Mouse (Mus musculus): Measurements from ENCODE around the gene Ankmy1.

DNA sequence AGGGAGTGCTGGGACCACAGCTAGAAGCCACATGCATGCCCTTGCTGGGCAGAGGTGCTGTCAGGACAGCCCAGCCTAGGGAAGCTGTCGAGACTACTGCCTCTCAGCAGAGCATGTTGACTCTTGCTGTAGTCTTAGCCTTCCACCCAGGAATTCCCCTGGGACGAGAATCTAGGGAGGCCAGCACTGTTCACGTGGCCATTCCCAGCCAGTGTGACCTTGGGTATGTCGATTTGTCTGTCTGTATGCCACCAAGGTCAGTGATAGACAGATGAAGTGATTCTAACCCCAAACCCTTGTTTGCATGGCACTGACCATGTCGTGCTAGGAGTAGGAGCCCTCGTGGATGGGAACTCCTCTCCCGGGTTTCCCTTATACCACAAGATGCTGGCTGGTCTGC lies 56.8 kb downstream of the Ankmy1 start:
- TF ChIP-seq RAD21 (IDR thresholded peaks at IDR 0.05; ENCODE audit: low read depth, low read length) (no peak), NRF1 (IDR thresholded peaks at IDR 0.05; ENCODE audit: low read depth, low read length) (no peak)
